Mouse (Mus musculus) liver, embryonic 14.5 days (tissue): ENCODE measurements around the gene Cdc7.

ENCODE experiments used
- CTCF ChIP-seq: IDR thresholded peaks from 2 replicates; pipeline ENCODE4 v1.5.1; 2016; ENCODE audit warnings: antibody characterized with exemption, low read depth, control low read depth
- EP300 ChIP-seq: IDR thresholded peaks from 2 replicates; pipeline ENCODE4 v1.6.1; 2016; ENCODE audit warnings: antibody characterized with exemption, low read depth

GRCm38 (mm10) chr5:107021291-107022063 lies 57.4 kb downstream of the Cdc7 start:
- no peak for TF ChIP-seq CTCF
- no peak for TF ChIP-seq EP300
